Mouse (Mus musculus): ENCODE data around the gene Pilra. TPM values are rescaled to one million over a fixed set of nuclear protein-coding genes. Genes with fewer than 3 reads are reported as not detected.

The Pilra gene
- total and polyA plus RNA-seq, 3 experiments = 0.89 to 1.5 TPM; not detected in 1

DNA sequence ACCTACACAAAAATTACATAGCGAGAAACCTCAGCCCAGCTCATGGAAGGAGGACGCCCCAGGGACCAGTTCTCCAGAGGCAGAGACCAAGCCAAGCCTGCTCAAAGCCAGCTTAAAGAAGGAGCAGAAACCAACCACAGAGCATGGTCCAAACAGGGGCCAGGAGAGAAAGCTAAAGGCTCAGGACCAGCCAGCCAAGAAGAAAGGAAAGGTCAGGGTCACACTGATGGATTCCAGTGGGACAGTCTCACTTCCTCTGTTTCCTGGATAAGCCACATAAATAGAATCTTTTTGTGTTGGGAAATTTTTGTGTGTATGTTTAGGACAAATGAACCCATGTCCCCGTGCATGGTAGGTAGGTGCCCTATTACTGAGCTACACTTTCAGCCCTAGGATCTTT lies 39.5 kb downstream of the Pilra start:
- Histone ChIP-seq H3K36me3 (ENCODE audit: control insufficient read depth in 1 of 2, insufficient read depth in 2 of 2, low read length in 2 of 2) (peaks cover 0 to 16% of the 10 kb centered on the region in 2 experiments; a peak in 2 of 4 replicates), H3K79me2 (ENCODE audit: control insufficient read depth, insufficient read depth, low read length, poor library complexity) (no peaks in the 10 kb centered on the region), H3K9me3 (replicated peaks; ENCODE audit: insufficient read depth, low read length) (no peaks in the 10 kb centered on the region), H3K4me1 (ENCODE audit: control insufficient read depth in 1 of 2, insufficient read depth in 2 of 2, low read length in 2 of 2) (peaks cover 9 to 14% of the 10 kb centered on the region in 2 experiments), H3K9ac (ENCODE audit: control insufficient read depth, low read depth, low read length, poor library complexity, severe bottlenecking) (no peak overlapping the region), H3K4me3 (ENCODE audit: control insufficient read depth in 1 of 2, insufficient read depth in 1 of 2, low read depth in 2 of 2, low read length in 2 of 2) (no peak overlapping the region), H3K27ac (ENCODE audit: control insufficient read depth, low read depth, low read length) (no peak overlapping the region), H3K27me3 (ENCODE audit: control insufficient read depth in 1 of 2, insufficient read depth in 2 of 2, low read length in 2 of 2) (no peaks in the 10 kb centered on the region)
- no peak for DNase-seq (ENCODE audit: low read depth, low spot score)
- TF ChIP-seq MEF2A (IDR thresholded peaks at IDR 0.05; ENCODE audit: extremely low read depth, insufficient replicate concordance, low read depth, low read length, poor library complexity, severe bottlenecking) = no peak
- TF ChIP-seq USF1 (IDR thresholded peaks at IDR 0.05; ENCODE audit: low read depth, low read length) = no peak
- TF ChIP-seq POLR2AphosphoS5 (IDR thresholded peaks at IDR 0.05; ENCODE audit: borderline replicate concordance, low read depth, low read length) = no peak
- no peak for TF ChIP-seq MAZ (IDR thresholded peaks at IDR 0.05; ENCODE audit: low read depth, low read length)
- no peak for TF ChIP-seq BHLHE40 (IDR thresholded peaks at IDR 0.05; ENCODE audit: borderline replicate concordance, low read depth, low read length)
- TF ChIP-seq ETS1 (IDR thresholded peaks at IDR 0.05; ENCODE audit: low read depth, low read length) = no peak
- no peak for TF ChIP-seq EP300 (IDR thresholded peaks at IDR 0.05; ENCODE audit: low read depth in 1 of 2, low read length in 2 of 2)
- TF ChIP-seq TAL1 (IDR thresholded peaks at IDR 0.05; ENCODE audit: low read length) = no peak
- no peak for TF ChIP-seq GATA1 (IDR thresholded peaks at IDR 0.05; ENCODE audit: low read depth, low read length)
- no peak for TF ChIP-seq USF2 (IDR thresholded peaks at IDR 0.05; ENCODE audit: borderline replicate concordance in 1 of 2, insufficient read depth in 1 of 2, low read depth in 1 of 2, low read length in 2 of 2)
- no peak for TF ChIP-seq ZKSCAN1 (IDR thresholded peaks at IDR 0.05; ENCODE audit: low read depth, low read length)
- no peak for TF ChIP-seq CHD2 (IDR thresholded peaks at IDR 0.05; ENCODE audit: low read length)
- no peak for TF ChIP-seq TCF12 (IDR thresholded peaks at IDR 0.05; ENCODE audit: low read depth, low read length)
- TF ChIP-seq CTCF (IDR thresholded peaks at IDR 0.05 in 2 of 3, conservative IDR thresholded peaks at IDR 0.05 in 1 of 3; ENCODE audit: control insufficient read depth in 1 of 3, insufficient read depth in 1 of 3, low read depth in 2 of 3, low read length in 3 of 3, poor library complexity in 1 of 3, severe bottlenecking in 1 of 3) = no peak

DNA sequence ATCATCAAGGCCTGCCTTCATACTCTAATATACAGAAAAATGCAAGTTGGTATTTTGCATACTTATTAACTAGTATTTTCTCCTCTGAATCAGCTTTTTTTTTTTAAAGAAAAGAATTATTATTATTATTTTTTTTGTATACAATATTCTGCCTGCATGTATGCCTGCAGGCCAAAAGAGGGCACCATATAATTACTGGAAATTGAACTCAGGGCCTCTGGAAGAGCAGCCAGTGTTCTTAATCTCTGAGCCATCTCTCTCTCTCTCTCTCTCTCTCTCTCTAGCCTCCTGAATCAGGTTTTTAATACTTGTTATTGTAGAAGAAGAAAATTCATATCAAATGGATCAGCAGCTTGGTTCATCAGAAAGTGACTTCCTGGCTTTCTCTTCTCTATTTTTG lies 44.5 kb downstream of the Pilra start:
- no peaks in the 10 kb centered on the region for H3K36me3 ChIP-seq (ENCODE audit: control insufficient read depth in 1 of 2, insufficient read depth in 2 of 2, low read length in 2 of 2)
- H3K27me3 ChIP-seq (ENCODE audit: control insufficient read depth in 1 of 2, insufficient read depth in 2 of 2, low read length in 2 of 2) = no peaks in the 10 kb centered on the region
- H3K9me3 ChIP-seq (replicated peaks; ENCODE audit: insufficient read depth, low read length) = no peaks in the 10 kb centered on the region
- no peak overlapping the region for H3K9ac ChIP-seq (ENCODE audit: control insufficient read depth, low read depth, low read length, poor library complexity, severe bottlenecking)
- H3K27ac ChIP-seq (ENCODE audit: control insufficient read depth, low read depth, low read length) = no peak overlapping the region
- peak; percentile 62 for DNase-seq (ENCODE audit: low read depth, low spot score)
- TF ChIP-seq BHLHE40 (IDR thresholded peaks at IDR 0.05; ENCODE audit: borderline replicate concordance, low read depth, low read length) (no peak), ZC3H11A (IDR thresholded peaks at IDR 0.05; ENCODE audit: low read depth, low read length) (peak; percentile 89), CTCF (IDR thresholded peaks at IDR 0.05 in 2 of 3, conservative IDR thresholded peaks at IDR 0.05 in 1 of 3; ENCODE audit: control insufficient read depth in 1 of 3, insufficient read depth in 1 of 3, low read depth in 2 of 3, low read length in 3 of 3, poor library complexity in 1 of 3, severe bottlenecking in 1 of 3) (peak; percentile 26 to 74 (median 30); a peak in 4 of 6 replicates), SMC3 (IDR thresholded peaks at IDR 0.05; ENCODE audit: low read depth, low read length) (peak; percentile 83), ZNF384 (IDR thresholded peaks at IDR 0.05; ENCODE audit: low read depth, low read length) (peak; percentile 90), JUND (IDR thresholded peaks at IDR 0.05; ENCODE audit: low read depth, low read length) (peak; percentile 85; the same call in 1 of the 2 replicates), MAX (IDR thresholded peaks at IDR 0.05; ENCODE audit: low read length) (no peak), RAD21 (IDR thresholded peaks at IDR 0.05; ENCODE audit: low read depth, low read length) (peak; percentile 92), ETS1 (IDR thresholded peaks at IDR 0.05; ENCODE audit: low read depth, low read length) (no peak), RCOR1 (IDR thresholded peaks at IDR 0.05; ENCODE audit: low read depth, low read length) (no peak), GATA1 (IDR thresholded peaks at IDR 0.05; ENCODE audit: low read depth, low read length) (peak; percentile 65; the same call in 1 of the 2 replicates)
- H3K4me1 ChIP-seq (ENCODE audit: control insufficient read depth in 1 of 2, insufficient read depth in 2 of 2, low read length in 2 of 2) = peaks cover 0 to 8% of the 10 kb centered on the region in 2 experiments; a peak in 1 of 4 replicates
- H3K79me2 ChIP-seq (ENCODE audit: control insufficient read depth, insufficient read depth, low read length, poor library complexity) = no peaks in the 10 kb centered on the region
- H3K4me3 ChIP-seq (ENCODE audit: control insufficient read depth in 1 of 2, insufficient read depth in 1 of 2, low read depth in 2 of 2, low read length in 2 of 2) = no peak overlapping the region

All from MEL (cell line).